Mouse (Mus musculus) bone marrow macrophage, adult 2 months (primary cell): Measurements from ENCODE around the gene Vil1.

Experiments used
- CTCF ChIP-seq: IDR thresholded peaks from 2 replicates; pipeline ENCODE4 v1.5.1; 2012; ENCODE audit warnings: low read depth, mild to moderate bottlenecking, low read length, moderate library complexity
- POLR2A ChIP-seq: IDR thresholded peaks from 2 replicates; pipeline ENCODE4 v1.6.1; 2012; ENCODE audit warnings: mild to moderate bottlenecking, low read depth, low read length, borderline replicate concordance

- no peak for TF ChIP-seq POLR2A
- TF ChIP-seq CTCF, result no peak
These were observed 16.7 kb downstream of the Vil1 start for GRCm38 (mm10) chr1:74425845-74426244.
